Mouse (Mus musculus) gastrocnemius, adult 18-20 months (tissue): ENCODE results near the gene RPS10-NUDT3. TPM values are rescaled to one million over a fixed set of nuclear protein-coding genes. Genes with fewer than 3 reads are reported as not detected.
"Not testable (repeated sequence)": the region's sequence is repeated elsewhere in the genome, so short reads cannot be mapped to it uniquely, and the experiment has no call there.

Experiments used
- DNase-seq: peaks from one replicate; pipeline ENCODE4 v3.0.0; 2021; ENCODE audit warnings: low spot score
- total RNA-seq, 2 experiments: library from RNA; stranded (reverse); gene quantifications; 2 replicates each; pipeline ENCODE4 v1.2.3; 2021

Gene RPS10-NUDT3
- total RNA-seq, 2 experiments from 2014 or later: 1.5 TPM; not detected in 1

DNA sequence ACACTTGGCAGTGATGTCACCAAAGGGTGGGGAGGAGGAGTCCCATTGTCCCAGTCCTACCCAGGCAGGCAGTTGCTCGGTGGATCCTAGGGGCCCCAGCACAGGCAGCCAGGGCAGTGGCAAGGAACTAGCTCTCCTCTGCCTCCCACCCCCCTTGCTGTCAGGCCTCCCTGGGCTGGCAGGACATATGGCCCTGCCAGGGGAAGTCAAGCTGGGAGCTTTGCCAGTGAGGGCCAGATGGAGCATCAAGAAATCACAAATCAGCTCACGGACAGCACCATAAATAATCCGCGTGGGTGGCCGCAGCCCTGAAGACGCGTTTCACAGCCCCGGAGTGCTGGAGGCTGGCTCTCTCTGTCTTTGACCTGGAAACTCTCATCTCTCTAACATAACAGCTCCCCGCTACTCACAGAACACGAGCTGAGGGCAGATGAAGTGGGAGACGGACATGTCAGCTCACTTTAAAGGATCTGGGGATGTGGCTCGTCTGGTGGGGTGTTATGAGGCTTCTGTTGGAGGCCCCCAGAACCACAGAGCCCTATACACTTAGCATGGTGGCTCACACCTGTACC lies 7.6 kb upstream of the RPS10-NUDT3 start:
- no peak for DNase-seq

DNA sequence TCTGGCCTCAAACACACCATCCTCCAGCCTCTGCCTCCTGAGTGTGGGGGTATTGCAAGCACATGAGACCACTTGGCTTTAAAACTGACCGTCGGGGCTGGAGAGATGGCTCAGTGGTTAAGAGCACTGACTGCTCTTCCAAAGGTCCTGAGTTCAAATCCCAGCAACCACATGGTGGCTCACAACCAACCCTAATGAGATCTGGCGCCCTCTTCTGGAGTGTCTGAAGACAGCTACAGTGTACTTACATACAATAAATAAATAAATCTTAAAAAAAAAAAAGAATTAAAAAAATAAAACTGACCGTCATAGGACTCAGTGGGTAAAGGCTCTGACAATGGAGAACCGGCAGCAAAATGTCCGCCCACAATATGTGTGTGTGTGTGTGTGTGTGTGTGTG lies 4.8 kb upstream of the RPS10-NUDT3 start:
- DNase-seq: not testable (repeated sequence)

DNA sequence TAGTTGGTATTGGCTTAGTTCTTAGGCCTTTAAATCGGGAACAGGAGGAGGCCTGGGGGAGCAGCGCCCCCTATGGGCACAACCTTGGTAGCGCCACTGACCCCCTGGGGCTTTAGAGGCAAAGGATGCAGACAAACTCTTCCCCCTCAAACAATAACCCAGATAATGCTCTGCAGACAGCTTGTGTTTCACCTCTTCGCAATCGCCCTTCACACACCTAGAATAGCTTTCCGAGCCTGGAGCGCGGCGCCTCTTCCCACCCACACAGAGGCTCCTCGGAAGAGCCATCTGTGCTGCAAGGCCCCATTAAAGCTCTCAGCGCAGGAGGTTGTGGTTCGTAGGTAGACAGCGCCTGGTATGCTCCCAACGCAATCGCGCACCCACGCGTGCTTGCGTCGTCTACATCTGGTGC lies 3.9 kb upstream of the RPS10-NUDT3 start:
- DNase-seq: no peak

DNA sequence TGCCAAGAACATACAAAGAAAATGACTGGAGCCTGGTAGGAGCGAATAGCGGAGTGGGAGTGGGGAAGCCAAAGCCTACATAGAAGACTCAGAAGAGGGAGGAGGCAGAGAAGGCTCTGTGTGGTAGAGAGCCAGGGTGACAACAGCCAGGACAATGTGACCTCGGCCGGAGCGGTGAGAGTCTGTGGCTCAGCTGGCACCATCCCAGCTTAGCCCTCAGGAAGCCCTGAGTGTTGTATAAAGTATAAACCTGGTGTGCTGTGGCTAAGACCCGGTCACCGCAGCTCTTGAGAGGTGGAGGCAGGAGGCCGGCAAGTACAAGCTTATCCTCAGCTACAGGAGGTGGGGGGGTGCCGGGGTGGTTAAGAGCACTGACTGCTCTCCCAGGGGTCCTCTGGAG lies 2.3 kb upstream of the RPS10-NUDT3 start:
- no peak for DNase-seq

DNA sequence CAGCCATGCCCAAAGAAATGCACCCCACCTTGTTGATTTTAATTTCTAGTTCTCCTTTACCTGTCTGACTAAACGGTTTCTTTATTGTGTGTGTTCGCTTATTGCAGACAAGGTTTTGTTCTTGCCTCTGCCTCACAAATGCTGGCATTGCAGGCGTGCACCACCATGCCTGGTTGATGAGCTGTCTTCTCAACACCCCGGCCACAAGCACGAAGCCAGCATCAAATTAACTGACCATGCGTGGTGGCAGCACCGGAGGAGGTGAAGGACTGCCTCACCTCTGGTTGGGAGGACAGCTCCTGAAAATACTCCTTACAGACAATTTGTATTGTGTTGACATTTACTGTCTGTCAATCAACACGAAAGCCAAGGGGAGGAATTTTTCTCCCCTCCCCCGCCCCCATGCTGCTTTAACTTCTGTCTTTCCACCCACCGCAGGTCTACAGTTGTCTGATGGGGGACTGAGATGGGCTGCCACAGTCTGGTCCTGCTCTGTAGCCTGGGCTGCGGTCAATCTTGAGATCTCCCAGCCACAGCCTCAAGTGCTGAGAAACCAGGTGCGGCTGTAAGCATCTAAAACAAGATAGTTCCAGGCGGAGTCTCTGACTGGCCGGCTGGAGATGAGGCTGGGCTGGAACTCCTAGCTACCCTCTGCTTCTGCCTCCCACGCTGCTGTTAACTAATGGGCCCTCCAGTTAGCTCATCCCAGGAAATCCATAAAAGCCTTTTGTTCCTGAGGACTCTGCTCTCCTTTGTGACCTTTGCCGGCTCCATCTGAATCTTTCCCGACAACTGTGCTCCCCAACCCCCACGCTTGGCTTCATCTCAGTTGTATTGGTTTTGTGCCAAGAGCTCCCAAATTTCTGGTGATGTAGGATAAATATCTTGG lies 1.4 kb upstream of the RPS10-NUDT3 start, which contains the start of gene Rps10:
Gene Rps10 (minus strand): TSS at position 538 of the 889 bp plus-strand sequence.
- DNase-seq: no peak

DNA sequence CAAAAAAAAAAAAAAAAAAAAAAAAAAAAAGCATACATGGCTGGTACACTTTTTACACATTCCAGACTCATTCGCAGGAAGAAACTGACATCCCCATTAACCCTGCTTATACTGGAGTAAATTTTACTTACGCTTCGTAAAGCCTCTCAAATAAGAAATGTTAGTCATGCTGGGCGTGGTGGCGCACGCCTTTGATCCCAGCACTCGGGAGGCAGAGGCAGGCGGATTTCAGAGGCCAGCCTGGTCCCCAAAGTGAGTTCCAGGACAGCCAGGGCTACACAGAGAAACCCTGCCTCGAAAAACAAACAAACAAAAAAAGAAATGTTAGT lies 517 bp upstream of the RPS10-NUDT3 start:
- not testable (repeated sequence) for DNase-seq

DNA sequence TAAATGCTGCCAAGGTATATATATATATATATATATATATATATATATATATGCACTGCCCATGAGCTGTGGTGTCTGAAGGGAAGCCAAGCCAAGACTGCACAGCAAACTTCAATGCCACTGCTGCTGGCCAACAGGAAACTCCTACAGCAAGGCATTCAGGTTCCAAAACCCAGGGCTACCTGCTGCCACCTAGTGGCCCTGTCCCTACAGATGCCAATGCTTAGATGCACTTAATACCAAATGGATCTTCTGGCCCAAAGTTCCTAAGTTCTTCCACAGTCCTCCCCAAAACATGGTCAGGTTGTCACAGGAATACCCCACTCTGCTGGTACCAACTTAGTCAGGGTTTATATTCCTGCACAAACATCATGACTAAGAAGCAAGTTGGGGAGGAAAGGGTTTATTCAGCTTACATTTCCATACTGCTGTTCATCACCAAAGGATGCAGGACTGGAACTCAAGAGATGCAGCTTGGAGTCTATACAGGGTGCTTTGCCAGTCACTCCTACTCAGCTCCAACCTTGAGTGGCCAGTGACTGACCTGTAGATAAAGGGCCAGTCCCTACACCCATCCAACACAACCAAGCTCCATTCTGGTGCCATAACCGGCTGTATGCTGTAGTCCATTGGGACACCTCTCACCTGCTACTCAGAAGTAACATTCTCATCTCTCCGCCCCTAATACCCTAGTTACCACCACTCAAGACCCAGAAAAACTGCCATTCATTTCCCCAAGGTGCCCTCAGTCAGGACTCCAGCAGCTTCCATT lies 5.6 kb downstream of the RPS10-NUDT3 start:
- peak; percentile 83 for DNase-seq

DNA sequence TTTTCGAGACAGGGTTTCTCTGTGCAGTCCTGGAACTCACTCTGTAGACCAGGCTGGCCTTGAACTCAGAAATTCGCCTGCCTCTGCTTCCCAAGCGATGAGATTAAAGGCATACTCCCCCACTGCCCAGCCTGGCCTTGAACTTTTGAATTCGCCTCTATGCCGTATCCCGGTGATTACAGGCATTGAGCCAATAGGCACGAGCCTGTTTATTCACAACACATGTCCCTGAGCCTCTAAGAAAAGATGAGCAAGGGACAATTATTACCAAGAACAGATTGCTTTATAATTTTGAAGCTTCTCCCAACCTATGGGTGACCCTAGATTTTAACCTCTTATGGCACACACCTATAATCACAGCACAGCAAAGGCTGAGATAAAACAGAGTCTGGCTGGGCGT lies 6.6 kb downstream of the RPS10-NUDT3 start:
- no peak for DNase-seq

DNA sequence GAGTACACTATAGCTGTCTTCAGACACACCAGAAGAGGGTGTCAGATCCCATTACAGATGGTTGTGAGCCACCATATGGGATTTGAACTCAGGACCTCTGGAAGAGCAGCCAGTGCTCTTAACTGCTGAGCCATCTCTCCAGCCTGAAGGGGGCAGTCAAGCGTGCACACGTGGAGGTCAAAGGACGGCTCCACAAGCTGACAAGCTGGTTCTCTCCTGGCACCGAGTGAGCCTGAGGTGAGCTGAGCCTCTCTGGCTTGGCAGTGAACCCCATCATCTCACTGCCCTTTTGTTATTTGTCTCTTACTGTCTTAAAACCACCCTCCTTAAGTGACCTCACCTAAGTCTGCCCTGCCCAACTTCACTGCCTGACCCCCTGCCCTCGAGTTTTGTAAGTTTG lies 7.6 kb downstream of the RPS10-NUDT3 start:
- DNase-seq: no peak

DNA sequence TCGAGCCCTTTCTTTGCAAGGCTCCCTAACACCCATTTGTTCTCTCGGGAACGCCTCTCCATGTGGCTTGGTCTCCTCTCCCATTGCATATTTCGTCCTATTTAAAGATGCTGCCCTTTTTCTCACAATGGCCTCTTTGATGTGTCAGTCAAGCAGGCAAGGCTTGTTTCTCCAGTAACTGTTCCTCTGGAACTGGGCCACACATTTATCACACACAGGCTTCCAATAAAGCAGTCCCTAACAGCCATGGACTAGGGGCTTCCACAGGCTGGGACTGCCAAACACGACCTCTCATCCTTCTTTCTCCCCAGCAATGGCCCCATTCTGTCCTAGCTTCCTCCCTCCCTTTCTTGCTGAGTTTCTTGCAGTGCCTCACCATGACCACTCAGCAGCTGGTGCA lies 8.3 kb downstream of the RPS10-NUDT3 start:
- DNase-seq: no peak

DNA sequence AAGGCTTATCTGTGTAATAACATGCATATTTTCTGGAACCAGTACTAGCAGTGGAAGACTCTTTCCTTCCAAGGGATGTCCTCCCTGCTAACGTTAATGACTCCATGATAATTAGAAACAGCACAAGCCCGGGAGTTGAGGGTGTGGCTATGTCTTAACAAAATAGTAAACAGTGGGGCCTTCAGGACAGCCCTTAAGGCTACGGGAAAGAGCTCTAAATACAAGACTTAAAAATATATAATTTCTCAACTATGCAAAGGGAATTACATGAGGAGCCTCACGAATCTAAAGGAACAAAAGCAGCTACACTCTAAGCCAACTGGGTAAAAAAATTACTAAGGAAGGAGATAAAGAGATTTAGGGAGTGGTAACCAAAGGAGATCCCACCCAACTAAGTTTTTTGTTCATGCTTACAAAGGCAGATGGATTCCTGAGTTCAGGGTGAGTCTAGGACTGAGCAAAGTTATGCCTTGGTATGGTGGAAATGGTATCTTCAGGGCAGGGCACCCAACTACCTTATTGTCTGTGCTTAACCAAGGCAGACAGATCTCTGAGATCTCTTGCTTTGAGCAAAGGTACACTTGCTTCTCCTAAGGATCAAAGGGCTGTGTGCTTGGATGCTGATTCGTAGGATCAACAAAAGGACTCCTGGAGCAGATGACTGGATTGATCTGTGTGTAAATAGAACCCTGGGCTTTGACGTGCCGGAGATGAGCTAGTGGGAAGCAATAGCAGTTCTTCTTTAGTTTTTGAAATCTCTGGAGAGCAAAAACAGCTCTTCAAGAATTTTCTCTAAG lies 9.4 kb downstream of the RPS10-NUDT3 start:
- DNase-seq: no peak

DNA sequence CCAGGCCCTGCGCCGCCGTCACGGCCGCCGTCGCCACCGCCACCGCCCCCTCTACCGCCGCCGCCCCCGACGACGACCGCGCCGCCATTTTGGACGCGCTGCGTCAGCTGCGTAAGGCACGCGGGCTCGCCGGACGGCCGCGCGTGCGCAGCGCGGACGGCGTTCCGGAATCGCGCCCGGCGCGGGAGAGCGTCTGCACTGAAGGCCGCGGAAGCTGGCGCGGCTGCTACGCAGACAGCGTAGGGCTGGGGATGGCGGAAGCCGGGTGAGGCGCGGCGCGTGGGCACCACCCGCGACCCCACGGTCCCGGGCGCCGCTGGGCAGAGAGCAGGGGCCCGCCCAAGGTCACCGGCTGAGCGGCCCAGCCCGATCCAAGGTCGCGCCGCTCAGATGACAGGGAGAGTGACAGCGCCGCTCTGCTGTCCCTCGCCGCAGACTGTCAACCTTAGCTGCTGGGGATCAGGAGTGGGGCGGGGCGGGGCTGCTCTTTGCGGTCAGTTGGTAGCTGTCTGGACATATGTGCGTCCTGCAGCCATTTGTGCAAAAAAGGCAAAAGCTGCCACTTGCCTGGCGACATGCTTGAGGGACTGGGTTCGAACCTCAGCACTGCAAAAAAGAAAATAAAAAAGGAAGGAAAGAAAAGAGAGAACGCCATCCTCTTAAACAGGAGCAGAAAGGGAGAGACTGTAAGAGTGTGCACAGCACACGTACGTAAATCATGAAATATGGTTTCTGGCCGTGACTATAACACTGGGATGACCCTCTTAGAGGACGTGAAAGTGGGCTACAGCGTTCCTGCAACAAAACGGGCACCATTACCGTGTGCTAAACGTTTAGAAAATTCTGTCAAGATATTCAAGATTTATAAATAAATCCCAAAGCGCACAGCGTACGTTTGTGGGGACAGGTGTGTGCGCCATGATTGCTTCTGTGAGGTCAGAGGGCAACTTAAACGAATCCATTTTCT lies 11.4 kb downstream of the RPS10-NUDT3 start, which contains the start of gene Nudt3:
Gene Nudt3 (minus strand): TSS at position 136 of the 967 bp plus-strand sequence.
- peak; percentile 87 for DNase-seq

DNA sequence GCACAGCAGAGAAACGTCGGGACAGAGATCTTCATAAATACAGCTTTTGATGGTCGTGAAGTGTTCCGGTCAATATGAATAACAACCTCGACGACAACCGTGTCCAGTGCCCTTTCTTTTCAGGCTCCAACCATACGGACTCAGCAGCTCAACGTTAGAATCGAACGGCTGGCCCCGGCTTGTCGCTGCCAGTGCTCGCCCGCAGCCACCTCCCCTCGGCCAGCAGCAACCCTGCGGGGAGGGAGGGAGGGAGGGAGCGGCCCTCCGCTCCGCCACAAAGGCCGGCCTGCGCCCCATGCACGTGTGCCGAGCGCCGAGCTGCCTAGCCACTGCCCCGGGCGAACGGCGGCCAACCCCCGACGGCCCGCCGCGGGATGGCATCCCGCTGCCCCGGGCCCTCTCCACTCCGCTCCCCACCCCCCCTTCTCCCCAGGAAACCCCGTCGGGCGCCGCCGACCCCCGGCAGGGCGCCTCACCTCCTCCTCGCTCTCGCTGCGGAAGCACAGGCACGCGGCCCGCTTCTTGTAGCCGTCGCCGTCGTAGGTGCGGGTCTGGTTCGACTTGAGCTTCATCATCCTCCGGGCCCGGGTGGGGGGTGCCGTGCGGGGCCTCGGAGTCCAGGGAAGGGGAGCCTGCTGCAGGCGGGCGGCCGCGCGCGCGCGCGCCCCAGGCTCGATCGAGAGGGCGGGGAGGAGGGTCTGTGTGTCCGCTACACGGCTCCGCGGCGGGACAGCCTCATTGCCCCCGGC lies 12.2 kb downstream of the RPS10-NUDT3 start:
- DNase-seq: peak; percentile 28

DNA sequence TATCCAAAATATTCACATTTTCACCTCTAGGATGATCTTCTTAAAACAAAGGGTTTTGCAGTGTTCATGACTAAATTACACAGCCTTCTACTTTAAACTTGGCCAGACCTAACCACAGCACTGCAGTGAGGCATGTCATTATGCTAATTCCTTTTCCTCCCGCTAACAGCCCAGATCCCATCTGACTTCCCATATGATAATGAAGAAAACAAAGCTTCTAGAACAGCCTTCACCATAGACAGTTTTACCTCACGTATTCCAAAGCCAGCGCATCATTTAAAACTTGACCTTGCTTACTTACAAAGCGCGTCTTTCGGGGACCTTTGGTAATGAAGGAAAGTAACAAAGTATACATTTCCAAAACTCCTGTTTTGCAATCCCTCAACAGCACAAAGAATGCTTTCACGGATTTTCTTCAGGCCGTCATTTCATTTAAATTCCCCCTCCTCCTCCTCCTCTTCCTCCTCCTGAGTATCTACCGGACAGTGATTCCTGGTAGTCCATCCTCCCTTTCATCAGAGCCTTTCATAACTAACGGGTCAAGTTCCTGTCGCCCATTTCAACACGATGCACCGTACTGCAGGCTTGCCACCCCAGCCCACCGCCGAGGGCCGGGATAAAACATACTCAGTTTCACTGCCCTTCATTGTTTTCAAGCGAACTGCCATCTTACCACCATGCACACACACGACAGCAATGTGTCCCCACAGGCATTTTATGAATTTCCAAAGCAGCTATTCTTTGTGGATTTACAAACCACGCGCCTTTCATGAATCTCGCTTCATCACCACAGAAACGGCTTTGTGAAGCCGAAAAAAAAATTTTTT lies 13.1 kb downstream of the RPS10-NUDT3 start:
- peak; percentile 29 for DNase-seq

DNA sequence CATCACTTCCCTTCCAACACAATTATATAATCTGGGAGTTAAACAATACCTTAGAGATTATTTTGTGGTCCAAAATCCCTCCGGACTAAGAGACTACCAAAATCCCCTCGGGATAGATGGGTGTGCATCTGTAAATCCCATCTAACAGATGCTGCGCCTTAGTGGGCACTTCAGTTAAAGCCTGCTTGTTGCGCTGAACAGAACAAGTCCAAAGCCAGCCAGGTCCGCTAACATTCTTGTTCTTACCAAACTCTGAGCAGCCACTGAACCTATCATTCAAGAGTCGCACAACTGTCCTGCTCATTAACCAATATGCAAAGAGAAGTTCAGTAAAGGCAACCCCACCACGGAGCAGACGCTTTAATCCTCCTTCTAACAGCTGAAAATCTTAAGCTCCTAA lies 13.9 kb downstream of the RPS10-NUDT3 start:
- no peak for DNase-seq

DNA sequence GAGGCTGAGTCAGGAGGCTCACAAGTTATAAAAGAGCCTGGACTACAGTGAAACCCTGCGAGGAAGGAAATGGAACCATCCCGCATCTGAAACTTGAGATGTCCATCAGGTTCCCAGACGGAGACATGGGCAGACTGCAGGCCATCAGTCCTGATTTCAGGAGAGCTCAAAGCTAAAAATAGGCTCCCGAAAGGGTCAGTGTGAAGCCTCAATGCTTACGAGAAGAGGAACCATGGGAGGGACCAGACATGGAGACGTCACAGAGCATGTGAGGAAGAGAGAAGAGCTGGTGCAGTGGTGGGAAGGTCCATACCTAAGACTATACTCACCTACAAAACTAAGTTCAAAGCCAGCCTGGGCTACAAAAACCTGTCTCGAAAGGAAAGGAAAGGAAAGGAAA lies 19.6 kb downstream of the RPS10-NUDT3 start:
- peak; percentile 66 for DNase-seq

DNA sequence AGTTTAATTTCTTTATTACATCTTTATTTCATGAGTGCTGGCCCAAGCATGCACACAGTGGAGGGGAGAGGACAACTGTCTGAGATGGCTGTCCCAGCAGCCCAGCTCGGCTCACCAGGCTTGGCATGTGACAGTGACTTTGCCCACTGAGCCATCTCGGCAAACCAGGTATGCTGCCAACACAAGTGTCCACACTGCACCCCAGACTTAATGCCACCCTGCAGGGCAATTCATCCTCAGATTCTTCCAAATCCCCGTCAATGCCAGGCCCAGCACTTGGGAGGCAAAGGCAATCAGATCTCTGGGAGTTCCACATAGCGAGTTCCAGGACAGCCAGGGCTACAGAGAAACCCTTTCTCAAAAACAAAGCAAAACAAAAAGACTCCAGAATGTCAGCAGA lies 22.0 kb downstream of the RPS10-NUDT3 start:
- no peak for DNase-seq

DNA sequence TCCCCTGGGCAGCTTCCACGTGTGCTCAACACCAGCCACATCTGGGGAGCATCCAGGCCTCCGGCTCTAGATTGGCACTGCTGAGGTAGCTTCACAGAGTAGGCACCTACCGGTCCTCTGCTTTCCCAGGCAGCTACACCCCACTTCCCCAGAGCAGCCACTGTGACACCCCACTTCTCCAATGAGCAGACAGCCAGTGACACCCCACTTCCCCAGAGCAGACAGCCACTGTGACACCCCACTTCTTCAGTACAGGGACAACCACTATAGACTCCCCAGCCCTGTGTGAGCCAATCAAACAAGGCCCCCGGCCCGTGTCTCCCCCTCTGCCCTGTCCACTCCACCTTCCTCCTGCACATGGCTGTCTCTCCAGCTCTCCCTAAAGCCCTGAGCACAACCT lies 23.0 kb downstream of the RPS10-NUDT3 start:
- DNase-seq: no peak

DNA sequence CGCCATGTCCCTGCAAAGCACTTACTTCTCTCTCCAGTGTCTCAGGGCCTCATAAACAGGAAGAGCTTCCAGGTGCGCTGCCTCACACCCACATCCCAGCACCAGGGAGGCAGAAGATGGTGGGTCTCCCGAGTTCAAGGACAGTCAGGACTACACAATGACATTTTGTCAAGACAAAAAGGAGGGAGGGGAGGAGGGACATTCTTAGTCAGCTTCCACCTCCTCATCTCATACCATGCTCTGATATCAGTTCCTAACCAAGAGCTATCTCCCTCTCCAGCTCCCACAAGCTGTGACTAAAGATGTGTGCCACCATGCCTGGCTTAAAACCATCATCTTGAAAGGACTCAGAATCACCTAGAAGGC lies 23.5 kb downstream of the RPS10-NUDT3 start:
- no peak for DNase-seq
